Mouse (Mus musculus) adrenal gland, adult 8-10 months (tissue): ENCODE measurements around the gene Bmi1. TPM values are rescaled to one million over a fixed set of nuclear protein-coding genes. Genes with fewer than 3 reads are reported as not detected.

Experiments
- DNase-seq: peaks from one replicate; pipeline ENCODE4 v3.0.0; 2022
- total RNA-seq, 4 experiments: library from RNA; stranded (reverse); gene quantifications; 2 replicates each; pipeline ENCODE4 v1.2.4; 2022

Gene Bmi1
- 10 to 100 TPM; 51.7 to 81.7 (median 64.4) TPM for total RNA-seq

DNA sequence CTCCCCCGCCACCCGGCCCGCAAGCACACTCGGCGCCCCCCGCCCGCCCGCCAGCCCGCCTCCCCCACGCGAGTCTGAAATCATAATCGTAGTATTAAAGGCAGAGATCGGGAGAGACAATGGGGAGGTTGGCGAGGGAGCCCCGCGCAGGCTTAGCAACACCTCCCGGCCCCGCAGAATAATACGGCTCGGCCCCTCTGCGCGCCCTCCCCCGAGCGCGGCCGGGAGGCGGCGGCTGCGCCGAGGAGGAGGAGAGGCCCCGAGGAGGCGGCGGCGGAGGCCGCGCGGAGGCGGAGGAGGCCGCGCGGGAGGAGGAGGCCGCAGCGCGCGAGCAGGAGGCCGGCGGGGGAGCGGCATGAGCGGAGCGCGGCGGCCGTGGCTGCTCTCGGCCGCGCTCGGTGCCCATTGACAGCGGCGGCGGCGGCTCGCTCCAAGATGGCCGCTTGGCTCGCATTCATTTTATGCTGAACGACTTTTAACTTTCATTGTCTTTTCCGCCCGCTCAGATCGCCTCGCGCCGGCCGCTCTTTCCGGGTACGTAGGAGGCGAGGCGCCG, at the start of gene Bmi1:
Gene Bmi1 (plus strand): TSS at position 83 of the 556 bp plus-strand sequence.
- peak; percentile 51 for DNase-seq

DNA sequence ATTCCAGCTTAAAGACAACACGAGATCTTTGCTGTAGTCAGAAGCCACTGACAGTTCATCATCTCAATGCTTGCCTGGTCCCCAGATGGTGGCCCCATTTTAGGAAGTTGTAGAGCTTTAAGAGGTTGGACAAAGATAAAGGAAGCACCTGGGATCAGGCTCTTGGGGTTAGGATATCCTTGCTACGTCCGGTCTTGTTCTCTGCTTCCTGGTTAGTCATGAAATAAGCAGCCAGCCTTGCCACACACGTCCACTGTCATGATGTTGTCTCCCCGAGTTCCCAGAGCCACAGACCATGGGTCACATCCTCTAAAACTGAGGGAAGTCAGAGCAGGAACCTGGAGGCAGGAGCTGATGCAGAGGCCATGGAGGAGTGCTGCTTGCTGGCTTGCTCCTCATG, 46.3 kb upstream of the Bmi1 start:
- DNase-seq, result no peak

DNA sequence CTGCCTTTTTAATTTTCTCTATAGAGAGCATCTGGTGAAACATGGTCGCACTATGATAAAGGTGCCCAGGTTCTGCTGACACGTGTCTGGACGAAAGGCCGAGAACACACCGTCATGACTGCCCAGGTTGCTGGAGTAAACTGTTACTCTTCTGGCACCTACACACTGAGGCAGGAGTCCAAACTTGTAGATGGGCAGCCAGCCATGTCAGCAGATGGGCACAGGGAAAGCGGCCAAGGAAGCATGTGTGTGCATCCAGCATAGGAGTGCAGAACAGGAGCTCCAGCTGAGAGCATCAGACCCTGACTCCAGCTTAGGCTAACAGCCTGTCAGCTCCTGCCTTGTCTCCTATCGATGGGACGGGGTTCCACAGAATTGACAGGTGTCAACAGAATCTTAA, 41.8 kb upstream of the Bmi1 start:
- no peak for DNase-seq

DNA sequence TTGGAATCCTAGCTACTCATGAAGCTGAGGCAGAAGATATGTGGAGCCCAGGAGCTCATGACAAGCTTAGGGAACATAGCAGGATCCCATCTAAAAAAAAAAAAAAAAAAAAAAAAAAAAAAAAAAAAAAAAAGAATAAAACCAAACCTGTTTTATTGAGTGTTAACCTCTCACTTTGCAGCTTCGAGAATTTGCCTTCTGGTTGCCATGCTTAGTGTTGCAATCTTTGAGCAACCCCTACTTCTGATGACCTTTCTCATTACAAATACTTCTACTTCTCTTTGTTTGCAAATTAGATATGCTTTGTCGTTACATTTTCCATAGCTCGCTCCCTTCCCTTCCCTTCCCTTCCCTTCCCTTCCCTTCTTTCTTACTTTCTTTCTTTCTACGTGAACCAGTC, 28.3 kb upstream of the Bmi1 start:
- DNase-seq, result no peak

DNA sequence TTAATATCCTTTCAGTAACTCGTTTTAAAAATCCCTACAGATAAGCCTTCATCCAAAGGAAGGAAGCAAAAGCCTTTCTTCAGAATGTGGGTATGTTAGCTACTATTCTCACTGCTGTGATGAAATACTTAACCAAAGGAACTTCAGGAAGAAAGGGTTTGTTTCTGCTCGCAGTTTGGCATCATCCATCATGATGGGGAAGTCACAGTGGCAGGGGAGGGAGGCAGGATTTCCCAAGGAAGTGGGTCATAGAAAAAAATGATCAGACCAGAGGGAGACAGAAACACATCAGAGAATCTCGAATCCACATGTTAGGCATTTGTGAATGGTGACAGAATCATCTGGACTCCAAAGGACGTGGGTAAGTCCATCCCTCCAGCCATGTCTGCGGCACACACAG, 22.0 kb upstream of the Bmi1 start:
- no peak for DNase-seq

DNA sequence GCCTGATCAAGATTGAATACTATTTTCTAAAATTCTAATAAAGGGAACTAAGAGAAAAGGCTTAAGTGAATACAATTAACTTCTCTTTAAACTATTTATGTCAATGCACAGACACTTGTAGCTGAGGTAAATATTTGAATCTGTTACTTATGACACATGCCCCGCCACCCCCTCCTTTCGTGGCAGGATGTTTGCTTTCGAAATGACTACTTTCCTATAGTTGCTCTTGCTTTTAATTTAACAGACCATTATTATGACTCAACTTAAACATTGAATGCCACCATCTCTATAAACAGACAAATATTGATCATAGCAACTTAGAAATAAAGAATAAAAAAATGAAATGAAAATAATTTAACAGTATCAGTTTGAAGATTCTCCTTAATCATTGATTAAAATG, 12.8 kb upstream of the Bmi1 start:
- no peak for DNase-seq

DNA sequence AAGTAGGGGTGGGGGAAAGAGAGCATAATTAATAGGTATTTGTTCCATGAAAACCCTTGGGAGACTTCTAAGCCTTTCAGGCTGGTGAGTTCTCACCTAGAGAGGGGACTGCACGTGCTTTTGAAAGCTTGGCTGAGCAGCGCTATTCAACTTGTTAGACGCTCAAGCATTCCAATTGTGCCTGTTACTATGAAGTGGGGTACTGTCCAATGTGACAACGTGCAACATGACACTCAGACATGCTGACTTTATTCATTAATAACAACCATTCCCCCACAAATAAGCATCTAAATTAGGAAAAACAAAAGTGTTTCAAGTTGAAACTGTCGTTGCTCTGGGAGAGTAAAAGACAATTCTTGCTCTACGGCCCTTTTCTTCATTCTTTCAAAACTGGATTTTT, 5.8 kb upstream of the Bmi1 start:
- no peak for DNase-seq

DNA sequence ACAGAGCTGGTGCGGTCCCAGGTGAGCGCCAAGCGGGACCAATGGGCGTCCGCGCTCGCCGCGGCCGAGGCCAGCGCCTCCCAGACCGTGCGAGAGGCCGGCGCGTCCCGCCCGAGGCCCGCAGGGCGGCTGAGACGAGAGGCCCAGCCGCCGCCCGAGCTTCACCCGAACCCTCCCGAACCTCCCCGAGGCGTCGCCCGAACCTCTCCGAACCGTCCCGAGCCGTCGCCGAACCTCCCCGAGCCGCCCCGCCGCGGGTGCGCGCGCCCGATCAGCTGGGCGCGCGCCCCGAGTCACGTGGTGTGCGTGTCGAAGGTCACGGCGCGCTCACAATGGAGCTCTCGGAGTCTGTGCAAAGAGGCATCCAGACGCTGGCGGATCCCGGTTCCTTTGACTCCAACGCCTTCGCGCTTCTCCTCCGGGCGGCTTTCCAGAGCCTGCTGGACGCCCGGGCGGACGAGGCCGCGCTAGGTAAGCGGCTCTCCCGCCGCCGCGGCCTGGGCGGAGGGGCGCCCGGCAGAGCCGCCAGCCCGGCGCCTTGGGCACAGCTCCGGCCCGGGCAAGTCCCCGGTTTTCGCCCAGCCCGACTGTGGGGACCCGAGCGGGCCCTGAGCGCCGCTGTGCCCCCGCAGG, 4.6 kb upstream of the Bmi1 start, which contains the start of gene Commd3:
Gene Commd3 (plus strand): TSS at position 252 of the 633 bp plus-strand sequence.
- peak; percentile 90 for DNase-seq

DNA sequence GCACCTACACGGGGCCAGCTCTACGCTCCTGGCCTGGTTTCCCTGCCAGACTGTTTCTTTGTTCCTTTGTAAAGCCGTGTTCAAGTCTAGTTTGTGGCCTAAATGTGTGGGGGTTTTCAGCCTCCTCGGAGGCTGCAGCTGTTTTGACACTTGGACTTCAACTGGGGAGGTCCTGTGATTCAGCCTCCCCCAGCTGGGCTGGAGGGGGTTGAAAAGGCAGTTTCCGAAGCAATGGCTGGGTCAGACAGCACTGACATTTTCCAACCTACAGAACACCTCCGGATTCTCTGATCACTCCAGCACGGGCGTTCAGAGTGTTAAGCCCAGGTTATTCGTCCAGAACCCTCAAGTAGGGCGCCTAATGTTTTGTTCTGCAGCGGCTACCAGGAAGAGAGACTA, 4.1 kb upstream of the Bmi1 start:
- peak; percentile 22 for DNase-seq

DNA sequence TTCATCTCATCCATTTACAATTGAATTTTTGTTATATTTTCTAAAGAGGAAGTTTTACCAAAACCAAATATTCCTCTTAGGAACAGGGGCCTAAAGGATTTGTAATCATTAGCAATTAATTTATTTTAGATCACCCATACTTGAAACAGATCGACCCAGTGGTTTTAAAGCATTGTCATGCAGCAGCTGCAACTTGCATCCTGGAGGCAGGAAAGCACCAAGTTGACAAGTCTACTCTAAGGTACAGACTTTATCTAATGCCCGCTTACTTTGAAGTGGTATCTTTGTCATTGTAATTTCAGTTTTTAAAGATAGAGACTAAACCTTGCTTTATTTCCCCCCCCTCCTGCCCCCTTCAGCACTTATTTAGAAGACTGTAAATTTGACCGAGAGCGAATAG, 3.1 kb upstream of the Bmi1 start:
- no peak for DNase-seq

DNA sequence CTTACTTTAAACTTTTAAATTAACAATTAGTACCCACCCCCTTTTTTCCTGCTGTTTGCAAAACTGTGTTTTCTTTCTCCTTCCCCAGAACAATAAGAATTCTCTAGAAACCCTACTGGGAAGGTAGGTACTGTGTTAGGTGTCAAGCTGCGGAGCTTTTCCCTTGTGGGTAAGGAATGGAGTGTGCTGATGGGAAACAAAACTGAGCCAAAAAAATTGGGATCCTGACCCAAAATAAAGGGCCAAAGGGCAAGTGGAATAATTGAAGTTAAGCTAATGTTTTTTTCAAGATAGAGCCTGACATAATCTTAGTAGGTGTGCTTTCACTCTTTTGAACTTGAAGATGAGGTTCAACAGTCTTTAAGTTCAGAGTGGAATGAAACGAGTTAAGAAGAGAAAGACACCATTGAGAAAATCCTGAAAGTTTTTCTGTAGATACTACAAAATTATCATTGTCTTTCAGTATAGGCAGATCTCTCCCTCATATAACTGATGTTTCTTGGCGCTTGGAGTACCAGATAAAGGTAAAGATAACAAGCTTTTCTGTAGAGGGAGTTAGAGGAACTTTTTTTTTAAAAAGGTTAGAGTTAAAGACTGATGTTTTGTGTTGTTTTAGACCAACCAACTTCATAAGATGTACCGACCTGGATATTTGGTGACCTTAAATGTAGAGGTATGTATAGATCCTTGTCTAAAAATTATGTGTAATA, 2.5 kb upstream of the Bmi1 start:
- DNase-seq, result no peak

DNA sequence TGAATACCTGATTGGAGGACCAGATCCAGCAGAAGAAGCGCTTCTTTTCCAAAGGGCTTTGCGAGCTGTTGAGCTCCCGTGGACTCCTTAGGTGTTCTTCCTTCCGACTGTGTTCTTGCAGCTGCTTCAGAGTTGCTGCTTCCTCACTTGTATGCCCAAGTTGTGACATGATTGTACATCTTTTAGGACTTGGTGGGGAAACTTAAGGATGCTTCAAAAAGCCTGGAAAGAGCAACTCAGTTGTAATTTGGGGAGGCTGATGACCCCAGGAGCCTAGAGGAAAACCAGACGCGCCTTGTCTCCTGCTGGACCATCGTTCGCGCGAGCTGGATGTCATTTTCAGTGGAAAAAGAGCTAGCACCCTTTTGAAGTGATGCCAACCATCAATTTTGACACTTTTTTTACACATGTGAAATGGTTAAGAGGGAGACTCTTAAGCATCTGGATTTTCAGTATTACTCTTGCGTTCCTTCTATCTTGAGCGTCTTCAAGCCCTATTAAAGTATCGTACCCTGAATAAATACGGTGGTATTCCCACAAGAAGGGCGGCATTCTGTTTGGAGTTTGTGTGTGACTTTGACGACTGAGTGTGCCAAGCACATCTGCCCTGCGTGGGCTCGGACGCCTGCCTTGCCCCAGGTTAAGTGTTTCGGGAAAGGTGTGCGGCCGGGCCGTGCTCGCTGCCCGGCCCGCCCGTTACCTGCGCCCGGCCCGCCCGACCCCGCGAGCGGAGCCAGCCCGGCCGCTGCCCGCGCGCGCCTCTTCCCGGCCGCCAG, 949 bp upstream of the Bmi1 start:
- DNase-seq, result no peak

DNA sequence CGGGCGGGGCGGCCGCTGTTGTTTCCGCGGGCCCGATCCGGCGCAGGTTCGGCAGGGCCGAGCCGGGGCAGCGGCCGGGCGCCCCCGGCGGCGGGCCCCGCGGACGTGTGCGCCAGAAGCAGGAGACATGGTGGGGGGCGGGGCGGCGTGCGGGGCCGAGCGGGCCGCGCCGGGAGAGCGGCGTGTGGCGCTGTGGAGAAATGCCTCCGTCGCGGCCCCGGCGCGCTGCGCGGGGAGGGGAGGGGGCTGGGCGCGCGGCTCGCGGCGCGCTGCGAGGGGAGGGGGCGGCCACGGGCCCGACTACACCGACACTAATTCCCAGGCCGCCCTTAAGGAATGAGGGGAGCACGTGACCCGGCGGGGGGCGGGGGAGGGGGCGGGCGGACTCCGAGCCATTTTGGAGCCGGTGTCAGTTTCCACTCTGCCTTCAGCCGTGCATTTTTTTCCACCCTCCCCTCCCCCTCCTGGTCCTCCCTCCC, 322 bp upstream of the Bmi1 start:
- DNase-seq, result peak; percentile 62

DNA sequence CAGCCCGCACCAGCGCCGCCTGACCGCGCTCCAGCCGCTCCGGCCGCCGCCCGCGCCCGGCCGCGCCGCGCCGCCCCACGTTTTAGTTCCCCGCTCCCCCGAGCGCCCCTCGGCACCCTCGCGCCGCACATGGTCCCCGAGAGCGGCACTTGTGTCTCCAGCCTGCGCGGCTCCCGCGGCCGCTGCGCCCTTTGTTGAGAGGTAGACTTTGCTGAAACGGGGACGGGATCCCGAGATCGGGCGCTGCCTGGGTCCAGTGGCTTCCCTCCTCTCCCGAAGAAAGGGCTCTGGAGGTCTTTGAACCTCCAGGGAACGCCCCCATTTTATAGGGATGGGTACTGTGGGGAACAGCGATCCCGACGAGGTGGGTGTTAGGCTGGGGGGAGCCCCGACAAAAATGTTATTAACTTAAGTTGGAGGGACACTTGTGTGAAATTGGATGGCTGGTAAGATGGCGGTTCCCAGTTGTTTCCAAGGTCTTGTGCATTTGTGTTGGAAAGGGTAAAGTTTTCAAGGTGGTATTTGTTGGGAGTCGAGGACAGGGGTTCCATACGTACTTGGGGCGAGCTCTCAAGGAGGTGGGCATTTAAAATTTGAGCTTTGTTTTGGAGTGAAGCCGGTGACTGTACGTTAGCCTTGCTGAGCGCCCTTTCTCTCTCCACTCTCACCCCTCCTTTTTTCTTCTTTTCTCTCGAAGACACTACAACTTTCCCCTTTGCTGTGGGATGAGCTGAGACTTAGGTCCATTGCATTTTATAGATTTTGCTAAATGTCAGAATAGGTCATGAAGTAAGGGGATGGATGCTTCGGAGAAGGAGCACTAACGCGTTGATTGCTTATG, 1.0 kb downstream of the Bmi1 start:
- peak; percentile 35 for DNase-seq

DNA sequence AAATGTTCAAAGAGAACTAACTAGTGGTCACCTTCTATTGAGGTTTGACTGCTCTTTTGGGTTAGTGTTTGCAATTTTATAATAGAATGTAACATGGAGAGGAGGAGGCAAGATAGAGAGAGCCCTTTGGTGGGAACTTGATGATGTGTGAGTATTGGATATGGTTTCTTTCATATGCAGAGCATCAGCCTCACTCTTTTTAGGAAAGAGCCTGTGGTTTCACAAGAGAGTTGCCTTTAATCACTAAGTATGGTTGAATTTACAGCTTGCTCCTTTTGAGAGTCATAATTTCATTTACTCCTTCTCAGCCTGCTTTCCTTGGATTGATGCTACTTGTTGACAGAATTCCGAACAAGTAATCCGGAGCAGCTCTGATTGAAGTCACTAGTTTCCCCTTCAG, 2.9 kb downstream of the Bmi1 start:
- DNase-seq, result no peak

DNA sequence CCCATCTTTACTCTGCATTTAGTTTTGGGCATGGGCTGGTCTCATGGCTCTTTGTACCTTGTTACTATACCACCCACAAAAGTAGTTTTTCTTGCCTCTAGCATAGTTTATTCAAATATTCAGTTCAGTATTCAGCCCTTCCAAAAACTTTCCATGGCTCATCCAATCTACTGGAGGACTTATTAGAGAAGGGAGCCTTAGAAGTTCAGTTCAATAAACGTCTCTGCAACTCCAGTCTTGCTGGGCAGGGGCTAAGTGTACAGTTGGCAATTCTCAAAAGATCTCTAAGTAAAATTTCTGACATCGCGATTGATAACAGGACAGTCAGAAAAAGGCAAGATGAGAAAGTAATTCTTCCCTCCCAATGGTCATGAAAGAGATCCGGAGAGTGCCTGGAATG, 3.7 kb downstream of the Bmi1 start:
- no peak for DNase-seq

DNA sequence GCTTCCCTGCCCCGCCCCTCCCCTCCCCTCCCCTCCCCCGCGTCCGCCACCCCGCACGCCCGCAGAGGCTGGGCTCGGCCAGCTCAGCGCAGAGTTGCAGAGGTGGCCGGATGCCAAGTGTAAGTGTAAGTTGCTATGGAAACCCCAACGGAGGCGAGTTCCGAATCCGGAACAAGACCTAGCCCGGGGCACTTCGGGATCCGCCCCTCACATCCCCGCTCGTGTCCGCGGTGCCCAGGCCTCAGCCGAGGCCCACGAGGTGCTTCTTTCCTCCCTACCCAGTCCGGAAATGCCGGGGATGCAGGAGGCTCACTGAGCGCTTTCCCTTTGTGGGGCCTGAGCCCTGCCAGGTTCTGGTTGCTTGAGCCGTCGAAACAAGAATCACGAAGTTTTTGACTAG, 4.1 kb downstream of the Bmi1 start:
- DNase-seq, result peak; percentile 46

DNA sequence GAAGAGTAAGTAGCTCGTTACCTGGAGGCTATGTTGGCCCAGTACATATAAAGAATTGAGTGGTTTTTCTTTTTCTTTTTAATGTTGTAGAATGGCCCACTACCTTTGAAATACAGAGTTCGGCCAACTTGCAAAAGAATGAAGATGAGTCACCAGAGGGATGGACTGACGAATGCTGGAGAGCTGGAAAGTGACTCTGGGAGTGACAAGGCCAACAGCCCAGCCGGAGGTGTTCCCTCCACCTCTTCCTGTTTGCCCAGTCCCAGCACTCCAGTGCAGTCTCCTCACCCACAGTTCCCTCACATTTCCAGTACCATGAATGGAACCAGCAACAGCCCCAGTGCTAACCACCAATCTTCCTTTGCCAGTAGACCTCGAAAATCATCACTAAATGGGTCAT, 7.2 kb downstream of the Bmi1 start:
- DNase-seq, result no peak

DNA sequence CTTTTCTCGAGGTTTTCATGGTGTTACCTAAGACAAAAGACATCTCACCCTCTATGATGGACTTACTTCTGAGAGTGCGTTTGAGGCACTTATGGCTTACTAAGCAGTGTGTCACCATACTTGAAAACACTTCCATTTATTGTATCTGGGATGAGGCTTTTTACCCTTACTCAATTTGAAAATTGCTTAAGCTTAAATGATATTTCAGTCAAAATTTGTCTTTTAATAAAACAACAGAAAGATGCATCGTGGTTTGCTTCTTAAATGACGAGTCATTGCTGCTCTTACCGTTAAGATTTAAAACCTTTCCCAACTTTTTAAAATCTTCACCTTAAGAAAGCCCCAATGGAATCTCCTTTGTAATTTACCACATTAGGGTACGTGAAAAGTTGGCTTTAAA, 9.6 kb downstream of the Bmi1 start:
- no peak for DNase-seq

DNA sequence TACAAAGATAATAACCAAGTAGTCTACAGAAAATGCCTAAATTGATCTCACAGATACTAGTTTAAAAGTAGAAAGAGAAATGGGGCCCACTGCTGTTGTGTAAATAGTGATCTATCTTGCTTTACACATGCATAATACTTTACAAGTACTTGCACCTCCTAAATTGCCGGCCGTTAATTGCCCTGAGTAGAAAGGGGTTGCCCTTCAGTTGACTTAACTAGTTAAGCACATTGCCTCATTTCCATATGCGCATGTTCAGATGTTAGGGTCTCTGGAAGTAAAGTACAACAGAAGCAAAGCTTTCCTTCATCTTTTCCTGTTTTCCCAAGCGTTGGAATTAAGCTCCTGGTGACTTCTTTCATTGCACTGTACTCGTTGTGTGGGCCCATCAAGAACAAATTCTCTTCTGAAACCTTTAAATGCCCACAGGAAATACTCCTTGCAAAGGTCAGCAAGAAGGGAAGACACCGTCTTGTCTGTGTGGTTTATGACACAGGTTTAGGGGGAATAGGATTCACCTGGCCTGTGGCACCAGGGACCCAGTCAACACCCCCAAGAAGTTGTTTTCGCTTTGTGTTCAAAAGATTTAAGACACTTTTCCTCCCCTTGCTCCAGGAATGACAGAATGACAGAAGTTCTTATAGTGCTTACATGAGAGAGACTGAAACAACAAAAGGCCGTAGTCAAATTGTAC, 10.2 kb downstream of the Bmi1 start:
- no peak for DNase-seq

DNA sequence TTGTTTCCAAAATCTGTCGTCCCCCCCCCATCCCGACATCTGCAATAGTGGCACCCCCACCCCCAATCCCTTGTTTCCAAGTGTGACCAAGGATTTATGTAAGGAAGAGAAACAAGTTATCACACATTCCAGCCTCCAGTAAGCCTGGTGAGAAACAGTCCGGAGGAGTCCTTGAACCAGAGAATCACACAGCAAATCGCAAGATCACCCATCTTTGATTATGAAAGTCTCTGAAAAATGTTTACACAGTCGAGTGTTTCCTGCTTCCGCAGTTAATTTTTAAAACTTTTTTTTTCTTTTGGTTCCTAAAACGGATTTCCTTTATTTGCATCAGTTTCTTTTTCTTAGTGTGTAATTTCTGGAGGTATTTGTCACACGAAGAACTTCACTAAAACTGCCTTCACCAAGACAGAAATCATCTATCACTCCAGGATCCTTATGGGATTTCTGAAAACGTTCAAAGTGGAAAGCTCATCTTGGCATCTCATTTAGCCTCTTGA, 10.9 kb downstream of the Bmi1 start:
- DNase-seq, result no peak
